Mouse (Mus musculus): Measurements from ENCODE around the gene Snap23. TPM values are rescaled to one million over a fixed set of nuclear protein-coding genes. Genes with fewer than 3 reads are reported as not detected.
"Not testable (repeated sequence)": the region's sequence is repeated elsewhere in the genome, so short reads cannot be mapped to it uniquely, and the experiment has no call there.

Snap23 gene
- total and polyA plus RNA-seq, 2 experiments from 2014 or later = 10.7 to 20.7 TPM

DNA sequence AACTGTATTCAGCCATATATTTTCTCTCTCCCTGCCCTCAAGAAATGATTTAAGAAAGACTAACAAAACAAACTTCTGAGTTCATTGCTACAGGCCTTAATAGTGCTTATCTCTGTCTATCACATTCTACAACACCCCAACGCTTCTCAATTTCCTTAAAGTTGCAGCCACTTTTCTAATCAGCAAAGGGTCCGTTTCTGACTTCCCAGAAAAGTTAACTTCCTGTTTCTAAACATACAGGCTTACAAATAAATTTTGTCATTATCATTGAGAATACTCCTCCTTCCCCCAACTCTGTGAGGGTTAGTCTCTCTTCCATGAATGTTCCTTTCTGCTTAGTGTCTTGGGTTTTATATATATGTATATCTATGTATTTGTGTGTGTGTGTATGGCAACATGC lies 2.1 kb upstream of the Snap23 start:
- Histone ChIP-seq H3K4me1 (ENCODE audit: insufficient read depth, low read length) (peaks cover 10% of the 10 kb centered on the region), H3K4me2 (ENCODE audit: low read depth, low read length) (no peak overlapping the region), H3K27me3 (ENCODE audit: insufficient read depth, low read length) (no peaks in the 10 kb centered on the region), H3K9me3 (ENCODE audit: low read length) (no peaks in the 10 kb centered on the region), H3K4me3 (ENCODE audit: low read length) (no peak overlapping the region), H3K36me3 (ENCODE audit: insufficient read depth, low read length) (no peaks in the 10 kb centered on the region), H3K9ac (replicated peaks; ENCODE audit: low read length) (no peak overlapping the region), H3K27ac (no peak overlapping the region)
- no peak for DNase-seq (ENCODE audit: low spot score)
- 91% methylated on average over 2 of the region's 2 CpGs for WGBS
- TF ChIP-seq CTCF (IDR thresholded peaks at IDR 0.05; ENCODE audit: low read depth) = no peak
- no peak for ATAC-seq

DNA sequence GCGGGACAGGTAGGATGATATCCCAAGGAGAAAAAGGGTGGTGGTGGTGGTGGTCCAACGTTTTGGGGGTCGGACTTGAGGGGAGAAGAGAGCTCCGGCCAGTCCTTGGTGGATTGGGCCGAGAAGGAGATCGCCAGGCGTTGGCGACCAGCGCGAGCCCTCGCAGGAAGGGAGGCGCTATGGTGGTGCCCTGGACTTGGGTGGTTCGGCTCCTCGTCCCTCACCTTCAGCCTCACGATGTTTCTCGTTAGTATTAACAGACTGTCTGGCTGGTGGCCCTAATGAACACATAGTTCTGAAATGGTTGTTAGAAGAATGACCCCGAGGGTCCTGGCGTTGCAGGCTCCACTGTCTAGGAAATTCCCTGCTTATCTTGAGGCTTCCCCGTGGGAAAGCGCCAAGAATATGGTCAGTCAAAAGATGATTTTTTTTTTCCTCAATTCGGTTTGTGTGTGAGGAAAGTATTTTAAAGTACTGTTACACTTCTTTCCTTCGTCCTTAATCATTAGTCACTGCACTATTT lies 388 bp downstream of the Snap23 start:
- Histone ChIP-seq H3K4me1 (ENCODE audit: insufficient read depth, low read length) (peaks cover 10% of the 10 kb centered on the region), H3K36me3 (ENCODE audit: insufficient read depth, low read length) (no peaks in the 10 kb centered on the region), H3K27ac (peak overlapping the region; percentile 73), H3K4me2 (ENCODE audit: low read depth, low read length) (peak overlapping the region; percentile 83), H3K9ac (replicated peaks; ENCODE audit: low read length) (peak overlapping the region; percentile 77), H3K9me3 (ENCODE audit: low read length) (no peaks in the 10 kb centered on the region), H3K27me3 (ENCODE audit: insufficient read depth, low read length) (no peaks in the 10 kb centered on the region), H3K4me3 (ENCODE audit: low read length) (peak overlapping the region; percentile 76)
- no peak for DNase-seq (ENCODE audit: low spot score)
- no peak; the same call in 1 of the 2 replicates for TF ChIP-seq CTCF (IDR thresholded peaks at IDR 0.05; ENCODE audit: low read depth)
- WGBS = 1% methylated on average over 22 of the region's 22 CpGs
- ATAC-seq = peak; percentile 73

DNA sequence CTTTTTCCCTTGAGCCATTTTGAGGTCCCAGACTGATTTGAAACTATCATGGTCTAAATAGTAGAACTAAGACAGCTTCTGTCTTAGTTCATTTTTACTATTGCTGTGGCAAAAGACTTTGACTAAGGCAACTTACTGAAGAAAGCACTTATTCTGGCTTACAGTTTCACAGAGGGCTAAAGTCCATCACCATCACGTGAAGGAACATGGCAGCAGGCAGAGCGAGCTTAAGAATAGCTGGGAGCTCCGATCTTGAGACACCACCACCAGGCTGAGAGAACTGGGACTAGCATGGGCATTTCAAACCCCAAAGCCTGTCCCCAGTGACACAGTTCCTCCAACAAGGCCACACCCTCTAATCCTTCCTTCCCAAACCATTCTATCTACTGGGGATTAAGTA lies 3.6 kb downstream of the Snap23 start:
- no peak for DNase-seq (ENCODE audit: low spot score)
- no peak for TF ChIP-seq CTCF (IDR thresholded peaks at IDR 0.05; ENCODE audit: low read depth)

DNA sequence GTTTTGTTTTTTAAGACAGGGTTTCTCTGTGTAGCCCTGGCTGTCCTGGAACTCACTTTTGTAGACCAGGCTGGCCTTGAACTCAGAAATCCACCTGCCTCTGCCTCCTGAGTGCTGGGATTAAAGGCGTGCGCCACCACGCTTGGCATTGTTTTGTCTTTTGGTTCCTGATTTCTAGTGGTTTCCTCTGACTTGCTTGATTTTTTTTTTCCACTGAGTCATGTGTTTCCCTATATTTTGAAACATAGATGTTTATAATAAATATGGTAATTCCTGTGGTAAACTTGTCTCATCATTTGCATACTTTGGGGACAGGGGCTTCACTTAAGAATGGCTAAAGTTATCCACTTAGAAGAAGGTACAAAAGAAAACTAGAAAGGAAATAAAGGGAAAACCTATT lies 4.7 kb downstream of the Snap23 start:
- not testable (repeated sequence) for H3K4me3 ChIP-seq (ENCODE audit: low read length); H3K36me3 ChIP-seq (ENCODE audit: insufficient read depth, low read length); H3K27ac ChIP-seq; H3K9me3 ChIP-seq (ENCODE audit: low read length); H3K27me3 ChIP-seq (ENCODE audit: insufficient read depth, low read length); ATAC-seq; H3K4me1 ChIP-seq (ENCODE audit: insufficient read depth, low read length); H3K4me2 ChIP-seq (ENCODE audit: low read depth, low read length); H3K9ac ChIP-seq (replicated peaks; ENCODE audit: low read length); DNase-seq (ENCODE audit: low spot score)
- 96% methylated on average over 3 of the region's 3 CpGs for WGBS

More for the DNA sequence above, 3.6 kb downstream of the Snap23 start:
- H3K27ac ChIP-seq = no peak overlapping the region
- no peaks in the 10 kb centered on the region for H3K27me3 ChIP-seq (ENCODE audit: insufficient read depth, low read length)
- H3K4me1 ChIP-seq (ENCODE audit: insufficient read depth, low read length) = peaks cover 10% of the 10 kb centered on the region
- no peak overlapping the region for H3K9ac ChIP-seq (replicated peaks; ENCODE audit: low read length)
- no peak overlapping the region for H3K4me2 ChIP-seq (ENCODE audit: low read depth, low read length)
- no peaks in the 10 kb centered on the region for H3K9me3 ChIP-seq (ENCODE audit: low read length)
- no peak for ATAC-seq
- WGBS = 94% methylated on average over 3 of the region's 3 CpGs
- H3K4me3 ChIP-seq (ENCODE audit: low read length) = no peak overlapping the region
- no peaks in the 10 kb centered on the region for H3K36me3 ChIP-seq (ENCODE audit: insufficient read depth, low read length)

DNA sequence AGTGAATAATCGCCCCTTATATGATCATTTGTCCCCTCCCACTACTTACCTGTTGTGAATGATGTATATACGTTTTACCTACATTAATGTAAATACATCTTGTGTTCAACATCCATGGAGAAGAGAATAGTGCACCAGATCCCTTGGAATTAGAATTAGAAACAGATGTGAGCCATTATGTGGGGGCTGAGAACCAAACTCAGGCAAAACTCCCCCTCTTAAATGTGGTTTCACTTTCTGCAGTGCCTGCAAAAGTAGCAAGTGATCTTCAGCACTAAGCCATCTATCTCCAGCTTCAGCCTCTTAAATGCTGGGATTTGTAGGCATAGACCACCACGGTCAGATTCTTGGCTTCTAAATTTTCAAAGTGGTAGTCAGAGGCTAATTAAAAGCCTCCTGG lies 7.7 kb downstream of the Snap23 start:
- TF ChIP-seq CTCF (IDR thresholded peaks at IDR 0.05; ENCODE audit: low read depth) = no peak
- no peak overlapping the region for H3K9ac ChIP-seq (replicated peaks; ENCODE audit: low read length)
- WGBS = 93% methylated on average over 3 of the region's 3 CpGs

DNA sequence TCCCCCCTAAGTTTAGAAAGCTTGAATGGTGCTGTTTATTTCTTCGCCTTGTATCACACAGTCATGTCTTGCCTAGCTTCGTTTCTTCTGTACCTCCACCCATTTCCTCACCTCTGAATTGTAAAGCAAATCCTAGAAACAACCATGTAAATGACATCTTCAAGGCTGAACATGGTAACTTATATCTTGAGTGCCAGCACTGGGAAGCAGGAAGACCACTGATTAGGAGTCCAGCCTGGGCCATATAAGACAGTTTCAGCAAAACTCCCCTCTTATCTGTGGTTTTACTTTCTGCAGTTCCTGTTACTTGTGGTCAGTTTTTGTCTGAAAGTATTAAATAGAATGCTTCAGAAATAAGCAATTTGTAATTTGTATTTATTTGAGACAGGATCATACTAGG lies 8.5 kb downstream of the Snap23 start:
- H3K4me3 ChIP-seq (ENCODE audit: low read length) = no peak overlapping the region
- no peak overlapping the region for H3K9ac ChIP-seq (replicated peaks; ENCODE audit: low read length)
- ATAC-seq (no peak), DNase-seq (ENCODE audit: low spot score) (no peak)
- 91% methylated on average over 2 of the region's 2 CpGs for WGBS
- no peaks in the 10 kb centered on the region for H3K36me3 ChIP-seq (ENCODE audit: insufficient read depth, low read length)
- H3K4me2 ChIP-seq (ENCODE audit: low read depth, low read length) = no peak overlapping the region
- no peak overlapping the region for H3K27ac ChIP-seq
- H3K9me3 ChIP-seq (ENCODE audit: low read length) = no peaks in the 10 kb centered on the region
- no peak for TF ChIP-seq CTCF (IDR thresholded peaks at IDR 0.05; ENCODE audit: low read depth)
- H3K27me3 ChIP-seq (ENCODE audit: insufficient read depth, low read length) = no peaks in the 10 kb centered on the region
- no peaks in the 10 kb centered on the region for H3K4me1 ChIP-seq (ENCODE audit: insufficient read depth, low read length)

More for the DNA sequence above, 7.7 kb downstream of the Snap23 start:
- ATAC-seq = no peak
- no peaks in the 10 kb centered on the region for H3K36me3 ChIP-seq (ENCODE audit: insufficient read depth, low read length)
- no peak overlapping the region for H3K4me3 ChIP-seq (ENCODE audit: low read length)
- H3K9me3 ChIP-seq (ENCODE audit: low read length) = no peaks in the 10 kb centered on the region
- no peak overlapping the region for H3K4me2 ChIP-seq (ENCODE audit: low read depth, low read length)
- H3K27ac ChIP-seq = no peak overlapping the region
- no peak for DNase-seq (ENCODE audit: low spot score)
- H3K4me1 ChIP-seq (ENCODE audit: insufficient read depth, low read length) = no peaks in the 10 kb centered on the region
- H3K27me3 ChIP-seq (ENCODE audit: insufficient read depth, low read length) = no peaks in the 10 kb centered on the region

DNA sequence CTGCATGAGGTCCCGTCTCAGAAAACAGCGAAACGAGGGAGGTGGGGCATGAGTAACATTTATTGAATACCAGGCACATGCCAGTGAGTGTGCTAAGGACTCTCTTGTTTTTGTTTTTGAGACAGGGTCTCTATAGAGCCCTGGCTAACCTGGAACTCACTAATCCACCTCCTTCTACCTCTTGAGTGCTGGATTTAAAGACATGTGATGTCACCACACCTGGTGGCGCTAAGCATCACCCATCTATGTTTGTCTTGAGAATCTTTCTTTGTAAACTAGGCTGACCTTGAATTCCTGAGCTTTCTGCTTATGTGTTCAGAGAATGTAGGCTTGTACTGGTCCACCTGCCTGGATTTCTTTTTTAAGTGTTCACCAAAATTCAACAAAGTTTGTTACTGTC lies 10.3 kb downstream of the Snap23 start:
- Histone ChIP-seq H3K4me2 (ENCODE audit: low read depth, low read length) (no peak overlapping the region), H3K9ac (replicated peaks; ENCODE audit: low read length) (no peak overlapping the region), H3K4me1 (ENCODE audit: insufficient read depth, low read length) (no peaks in the 10 kb centered on the region), H3K27ac (no peak overlapping the region), H3K27me3 (ENCODE audit: insufficient read depth, low read length) (no peaks in the 10 kb centered on the region), H3K36me3 (ENCODE audit: insufficient read depth, low read length) (no peaks in the 10 kb centered on the region), H3K9me3 (ENCODE audit: low read length) (no peaks in the 10 kb centered on the region), H3K4me3 (ENCODE audit: low read length) (no peak overlapping the region)
- DNase-seq (ENCODE audit: low spot score) (no peak), ATAC-seq (no peak)
- no peak for TF ChIP-seq CTCF (IDR thresholded peaks at IDR 0.05; ENCODE audit: low read depth)
- 75% methylated on average over 4 of the region's 4 CpGs for WGBS
